Mouse (Mus musculus) kidney, embryonic 14.5 days (tissue): ENCODE measurements around the gene Acta1. TPM values are rescaled to one million over a fixed set of nuclear protein-coding genes. Genes with fewer than 3 reads are reported as not detected.
A peak's percentile ranks its signal among the peaks of the same experiment; 100 is the strongest.

Experiments
- ATAC-seq: fragments of 200-750 bp; cut with Nextera tagmentation; 2 replicates; pipeline ENCODE4 v1.8.0; 2017; ENCODE audit warnings: moderate number of reproducible peaks, mild to moderate bottlenecking, moderate TSS enrichment, moderate library complexity; ENCODE audit not compliant: low FRiP score, low TSS enrichment
- H3K27ac ChIP-seq: fragments of 300-500 bp; sonication (generic); 2 replicates; pipeline ENCODE4 v1.5.1; 2014; ENCODE audit warnings: low read depth, mild to moderate bottlenecking, low read length, moderate library complexity, mixed read lengths
- H3K27me3 ChIP-seq: fragments of 300-500 bp; sonication (generic); 2 replicates; pipeline ENCODE4 v1.6.1; 2014; ENCODE audit warnings: mild to moderate bottlenecking, low read length; ENCODE audit not compliant: control insufficient read depth, insufficient read depth
- H3K36me3 ChIP-seq: fragments of 300-500 bp; sonication (generic); 2 replicates; pipeline ENCODE4 v1.6.1; 2014; ENCODE audit warnings: low read length, mixed read lengths; ENCODE audit not compliant: control insufficient read depth, insufficient read depth
- H3K4me1 ChIP-seq: fragments of 300-500 bp; sonication (generic); 2 replicates; pipeline ENCODE4 v1.6.1; 2014; ENCODE audit warnings: low read length, mixed read lengths; ENCODE audit not compliant: control insufficient read depth, insufficient read depth
- H3K4me2 ChIP-seq: fragments of 300-500 bp; sonication (generic); replicated peaks from 2 replicates; pipeline ENCODE4 v1.6.1; 2014; ENCODE audit warnings: low read depth, mild to moderate bottlenecking, low read length
- H3K4me3 ChIP-seq: fragments of 300-500 bp; sonication (generic); 2 replicates; pipeline ENCODE4 v1.5.1; 2014; ENCODE audit warnings: mild to moderate bottlenecking, low read length
- H3K9ac ChIP-seq: fragments of 300-500 bp; sonication (generic); 2 replicates; pipeline ENCODE4 v1.6.1; 2014; ENCODE audit warnings: low read depth, mild to moderate bottlenecking, low read length, moderate library complexity
- H3K9me3 ChIP-seq: fragments of 300-500 bp; sonication (generic); 2 replicates; pipeline ENCODE4 v1.6.1; 2016; ENCODE audit warnings: low read length; ENCODE audit not compliant: control insufficient read depth
- WGBS: fragments of 180-500 bp; shearing (Covaris S2); extraction: QIAGEN DNeasy Blood & Tissue Kit; methylation state at CpG from one replicate; pipeline ENCODE4 v1.1.7; 2014; 5-methylcytosine and 5-hydroxymethylcytosine counted together
- polyA plus RNA-seq: library from polyadenylated mRNA; unstranded; fragments of >200 nt; fragmentation: Nextera tagmentation; extraction: Ambion mirVana; gene quantifications from 2 replicates; pipeline ENCODE4 v1.2.1, GENCODE M21; 2014

The Acta1 gene
- polyA plus RNA-seq = 1.3 and 2.9 TPM in 2 replicates

- no peak within 1 kb of the TSS for H3K4me3 ChIP-seq
- no peak within 1 kb of the TSS for H3K4me2 ChIP-seq
- H3K4me1 ChIP-seq = no peaks in the 10 kb centered on the region
- WGBS = 26% methylated on average over 15 of the region's 15 CpGs
- no peak within 1 kb of the TSS for H3K27ac ChIP-seq
- H3K36me3 ChIP-seq = peaks cover 7% of the 10 kb centered on the region; the same call in 1 of the 2 replicates
- no peak within 1 kb of the TSS for H3K9ac ChIP-seq
- no peaks in the 10 kb centered on the region for H3K9me3 ChIP-seq
- peaks cover 58% of the 10 kb centered on the region for H3K27me3 ChIP-seq
- no peak for ATAC-seq
Observed at GRCm38 (mm10) chr8:123894502-123895097, at the start of gene Acta1. Gene Acta1 (minus strand): TSS chr8:123894751.

- Histone ChIP-seq H3K4me2 (no peak overlapping the region), H3K9me3 (no peaks in the 10 kb centered on the region), H3K36me3 (peaks cover 77% of the 10 kb centered on the region), H3K4me3 (no peak overlapping the region), H3K4me1 (no peaks in the 10 kb centered on the region), H3K27ac (no peak overlapping the region), H3K27me3 (no peaks in the 10 kb centered on the region), H3K9ac (no peak overlapping the region)
- no peak for ATAC-seq
- WGBS = 95% methylated on average over 7 of the region's 7 CpGs
Observed at GRCm38 (mm10) chr8:123929026-123929425, 34.5 kb upstream of the Acta1 start.

DNA sequence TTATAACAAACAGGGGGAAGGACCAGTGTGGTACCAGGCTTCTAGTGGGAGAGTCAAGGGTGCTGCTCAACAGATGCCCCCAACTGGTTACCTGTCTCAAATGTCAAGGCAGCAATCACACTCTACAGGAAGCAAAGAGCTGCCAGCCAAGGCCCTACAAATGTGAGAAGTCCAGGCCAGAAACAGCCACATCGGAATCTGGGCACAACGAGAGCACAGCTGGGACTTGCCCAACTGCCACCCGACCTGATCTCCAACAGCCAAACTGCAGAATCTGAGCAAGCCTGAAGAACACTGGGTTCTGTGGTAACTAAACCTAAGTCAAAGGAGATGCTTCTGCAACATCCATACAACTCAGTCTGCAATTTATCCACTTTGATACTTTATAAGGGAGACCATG is 31.1 kb upstream of the Acta1 start:
- H3K27ac ChIP-seq = no peak overlapping the region
- H3K9ac ChIP-seq = no peak overlapping the region
- no peaks in the 10 kb centered on the region for H3K27me3 ChIP-seq
- no peak overlapping the region for H3K4me3 ChIP-seq
- H3K4me1 ChIP-seq = no peaks in the 10 kb centered on the region
- ATAC-seq = no peak
- peaks cover 84% of the 10 kb centered on the region for H3K36me3 ChIP-seq
- WGBS = 93% methylated on average over 3 of the region's 3 CpGs
- no peaks in the 10 kb centered on the region for H3K9me3 ChIP-seq
- no peak overlapping the region for H3K4me2 ChIP-seq

- no peaks in the 10 kb centered on the region for H3K27me3 ChIP-seq
- 10% methylated on average over 2 of the region's 2 CpGs for WGBS
- no peaks in the 10 kb centered on the region for H3K4me1 ChIP-seq
- peak; percentile 52; the same call in 1 of the 2 replicates for ATAC-seq
- no peak overlapping the region for H3K9ac ChIP-seq
- no peak overlapping the region for H3K27ac ChIP-seq
- no peak overlapping the region for H3K4me2 ChIP-seq
- peaks cover 84% of the 10 kb centered on the region for H3K36me3 ChIP-seq
- no peak overlapping the region for H3K4me3 ChIP-seq
- H3K9me3 ChIP-seq = no peaks in the 10 kb centered on the region
Observed at GRCm38 (mm10) chr8:123924719-123925118, 30.2 kb upstream of the Acta1 start.

DNA sequence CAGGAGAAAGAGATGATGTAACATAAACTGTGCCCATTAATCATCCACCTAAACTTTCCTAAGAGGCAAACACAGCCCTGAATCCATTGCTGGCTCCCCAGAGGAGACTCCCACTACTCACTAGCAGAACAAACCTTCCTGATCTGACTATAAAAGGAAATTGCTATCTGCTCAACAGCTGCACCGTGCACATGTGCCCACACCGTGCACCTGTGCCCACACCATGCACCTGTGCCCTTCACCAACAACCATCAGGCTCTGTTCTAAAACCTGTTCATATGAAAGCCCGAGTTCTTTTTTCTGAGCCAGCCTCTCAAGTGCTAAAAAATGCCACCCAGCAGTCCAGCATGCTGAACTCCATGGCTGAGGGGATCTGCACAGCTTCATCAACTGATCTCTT is 20.1 kb upstream of the Acta1 start:
- Histone ChIP-seq H3K4me3 (no peak overlapping the region), H3K9me3 (no peaks in the 10 kb centered on the region), H3K4me1 (no peaks in the 10 kb centered on the region), H3K27me3 (no peaks in the 10 kb centered on the region), H3K27ac (no peak overlapping the region), H3K4me2 (no peak overlapping the region), H3K9ac (no peak overlapping the region), H3K36me3 (peaks cover 91% of the 10 kb centered on the region)
- no peak for ATAC-seq
- WGBS = 96% methylated on average over 3 of the region's 3 CpGs

- Histone ChIP-seq H3K4me3 (no peak overlapping the region), H3K27me3 (no peaks in the 10 kb centered on the region), H3K4me1 (no peaks in the 10 kb centered on the region), H3K9ac (no peak overlapping the region), H3K4me2 (no peak overlapping the region), H3K36me3 (peaks cover 93% of the 10 kb centered on the region), H3K27ac (no peak overlapping the region), H3K9me3 (no peaks in the 10 kb centered on the region)
- 90% methylated on average over 4 of the region's 4 CpGs for WGBS
- no peak for ATAC-seq
Observed at GRCm38 (mm10) chr8:123912265-123912664, 17.7 kb upstream of the Acta1 start.

GRCm38 (mm10) chr8:123907604-123908003 is 13.1 kb upstream of the Acta1 start:
- H3K9ac ChIP-seq = no peak overlapping the region
- no peak overlapping the region for H3K4me2 ChIP-seq
- no peaks in the 10 kb centered on the region for H3K4me1 ChIP-seq
- H3K4me3 ChIP-seq = no peak overlapping the region
- no peak overlapping the region for H3K27ac ChIP-seq
- ATAC-seq = no peak
- no peaks in the 10 kb centered on the region for H3K9me3 ChIP-seq
- H3K36me3 ChIP-seq = peaks cover 88% of the 10 kb centered on the region
- WGBS = 96% methylated on average over 6 of the region's 6 CpGs
- no peaks in the 10 kb centered on the region for H3K27me3 ChIP-seq

DNA sequence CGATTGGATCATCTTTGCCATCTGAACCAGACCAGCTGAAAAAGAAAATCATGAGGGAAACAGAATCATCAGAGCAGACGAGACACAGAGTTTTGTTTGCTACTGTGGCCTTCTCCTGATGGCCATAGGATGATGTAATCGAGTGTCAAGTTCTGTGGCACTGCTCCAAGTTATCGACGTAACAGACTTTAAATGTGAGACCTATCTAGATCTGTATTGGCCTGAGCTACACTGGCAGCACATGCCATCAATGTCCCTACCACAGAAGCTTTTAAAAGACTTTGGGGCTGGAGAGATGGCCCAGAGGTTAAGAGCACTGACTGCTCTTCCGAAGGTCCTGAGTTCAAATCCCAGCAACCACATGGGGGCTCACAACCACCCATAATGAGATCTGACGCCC is 8.1 kb upstream of the Acta1 start:
- Histone ChIP-seq H3K9me3 (no peaks in the 10 kb centered on the region), H3K9ac (no peak overlapping the region), H3K27ac (no peak overlapping the region), H3K27me3 (no peaks in the 10 kb centered on the region), H3K4me3 (no peak overlapping the region), H3K4me1 (no peaks in the 10 kb centered on the region), H3K4me2 (no peak overlapping the region), H3K36me3 (peaks cover 72% of the 10 kb centered on the region)
- WGBS = 88% methylated on average over 7 of the region's 7 CpGs
- ATAC-seq = no peak

DNA sequence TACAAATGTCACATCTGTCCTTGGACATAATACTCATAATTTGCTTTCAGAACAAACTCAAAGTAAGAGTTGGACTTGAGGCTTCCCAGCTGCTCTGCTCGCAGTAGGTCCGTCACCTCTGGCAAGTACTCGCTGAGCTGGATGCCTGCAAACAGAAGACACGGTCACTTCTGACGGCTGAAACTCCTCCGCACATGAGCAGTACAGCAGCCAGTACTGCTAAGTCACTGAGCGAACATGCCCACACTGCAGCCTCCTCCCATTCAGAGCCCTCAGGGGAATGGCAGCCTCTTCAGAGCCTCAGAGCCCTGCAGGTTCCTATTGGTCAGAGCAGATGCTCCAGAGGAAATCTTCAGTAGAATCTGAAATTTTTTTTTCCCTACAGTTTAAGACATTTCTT is 4.8 kb upstream of the Acta1 start:
- Histone ChIP-seq H3K27me3 (peaks cover 16% of the 10 kb centered on the region), H3K27ac (no peak overlapping the region), H3K4me1 (no peaks in the 10 kb centered on the region), H3K9me3 (no peaks in the 10 kb centered on the region), H3K4me2 (no peak overlapping the region), H3K36me3 (peaks cover 46% of the 10 kb centered on the region), H3K9ac (no peak overlapping the region), H3K4me3 (no peak overlapping the region)
- no peak for ATAC-seq
- 81% methylated on average over 7 of the region's 7 CpGs for WGBS
